Mouse (Mus musculus): ENCODE results near the gene Mgat3. TPM values are rescaled to one million over a fixed set of nuclear protein-coding genes. Genes with fewer than 3 reads are reported as not detected.
A peak's percentile ranks its signal among the peaks of the same experiment; 100 is the strongest.

Mgat3 gene
- polyA plus RNA-seq, 1 experiment from 2014 or later = 12.2 TPM

DNA sequence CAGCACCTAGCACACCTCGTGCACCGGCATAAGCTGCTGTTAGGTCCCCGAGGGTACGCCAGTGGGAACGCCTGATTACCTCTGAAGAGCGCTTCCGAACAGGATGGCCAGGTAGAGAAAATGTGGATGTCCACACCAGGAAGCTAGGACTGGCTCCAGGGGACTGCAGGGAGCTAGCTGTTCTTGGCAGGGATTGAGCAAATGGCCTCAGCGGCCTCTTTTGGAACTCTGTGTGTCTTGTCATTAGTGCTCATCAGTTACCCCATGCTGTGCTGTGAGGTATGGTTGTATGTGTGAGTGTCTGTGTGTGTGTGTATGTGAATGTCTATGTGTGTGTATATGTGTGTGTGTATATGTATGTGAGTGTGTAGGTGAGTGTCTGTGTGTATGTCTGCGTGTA is 1.8 kb downstream of the Mgat3 start:
- H3K27ac ChIP-seq (ENCODE audit: low read depth, low read length) = no peak overlapping the region
- no peaks in the 10 kb centered on the region for H3K36me3 ChIP-seq (ENCODE audit: control insufficient read depth, insufficient read depth)
- H3K4me3 ChIP-seq (ENCODE audit: low read depth, low read length) = no peak overlapping the region
- H3K4me1 ChIP-seq (replicated peaks; ENCODE audit: control insufficient read depth, insufficient read depth, low read length) = no peaks in the 10 kb centered on the region; the same call in 1 of the 2 replicates
- no peak for ATAC-seq
- WGBS = 81% methylated on average over 9 of the region's 9 CpGs
- no peak overlapping the region for H3K9ac ChIP-seq (ENCODE audit: low read depth, low read length)
- no peaks in the 10 kb centered on the region for H3K9me3 ChIP-seq (ENCODE audit: control insufficient read depth)
- H3K4me2 ChIP-seq (replicated peaks; ENCODE audit: low read depth) = 0 out of 2 replicates have a peak overlapping the region, but pooled peaks have one; percentile 93
- TF ChIP-seq CTCF (IDR thresholded peaks at IDR 0.05; ENCODE audit: low read depth) = no peak
- no peaks in the 10 kb centered on the region for H3K27me3 ChIP-seq (replicated peaks; ENCODE audit: control insufficient read depth, insufficient read depth, low read length)

DNA sequence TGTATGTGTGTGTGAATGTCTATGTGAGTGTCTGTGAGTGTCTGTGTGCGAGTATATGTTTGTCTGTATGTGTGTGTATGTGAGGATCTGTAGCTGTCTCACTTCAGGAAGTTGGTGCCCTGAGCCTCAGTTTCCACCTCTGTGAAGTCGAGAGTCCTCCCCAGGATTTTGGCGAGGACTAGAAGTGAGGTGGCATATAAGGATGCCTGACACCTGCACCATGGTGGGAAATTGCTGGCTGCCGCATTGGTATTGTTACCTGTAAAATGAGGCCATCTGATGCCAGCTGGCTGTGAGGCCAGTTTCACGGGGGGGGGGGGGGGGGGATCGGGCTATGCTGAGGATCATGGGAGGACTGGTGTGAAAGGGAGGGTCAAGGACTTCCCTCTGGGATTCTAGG is 2.2 kb downstream of the Mgat3 start:
- Histone ChIP-seq H3K9ac (ENCODE audit: low read depth, low read length) (no peak overlapping the region), H3K4me3 (ENCODE audit: low read depth, low read length) (no peak overlapping the region), H3K27me3 (replicated peaks; ENCODE audit: control insufficient read depth, insufficient read depth, low read length) (no peaks in the 10 kb centered on the region), H3K4me2 (replicated peaks; ENCODE audit: low read depth) (no peak overlapping the region), H3K27ac (ENCODE audit: low read depth, low read length) (no peak overlapping the region), H3K9me3 (ENCODE audit: control insufficient read depth) (no peaks in the 10 kb centered on the region), H3K4me1 (replicated peaks; ENCODE audit: control insufficient read depth, insufficient read depth, low read length) (no peaks in the 10 kb centered on the region; the same call in 1 of the 2 replicates), H3K36me3 (ENCODE audit: control insufficient read depth, insufficient read depth) (no peaks in the 10 kb centered on the region)
- no peak for ATAC-seq
- WGBS = 76% methylated on average over 5 of the region's 6 CpGs
- no peak for TF ChIP-seq CTCF (IDR thresholded peaks at IDR 0.05; ENCODE audit: low read depth)

DNA sequence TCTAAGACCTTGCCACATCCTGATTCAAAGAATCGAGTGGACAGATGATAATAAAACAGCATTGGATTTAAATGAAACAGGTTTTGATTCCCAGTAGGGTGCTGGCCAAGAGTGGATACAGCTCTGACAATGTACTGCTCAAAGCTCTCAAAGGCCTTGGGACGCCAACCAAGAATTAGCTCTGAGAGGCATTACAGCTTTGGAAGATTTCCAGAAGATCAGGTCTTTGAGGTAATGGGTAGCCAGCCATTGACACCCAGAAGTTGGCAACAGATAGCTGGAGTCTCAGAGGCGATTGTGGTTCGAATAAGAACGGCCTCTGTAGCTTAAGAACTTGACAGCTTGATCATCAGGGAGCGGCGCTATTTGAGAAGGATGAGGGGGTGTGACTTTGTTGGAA is 8.0 kb downstream of the Mgat3 start:
- H3K9ac ChIP-seq (ENCODE audit: low read depth, low read length) = no peak overlapping the region
- no peak overlapping the region for H3K4me3 ChIP-seq (ENCODE audit: low read depth, low read length)
- no peak for TF ChIP-seq CTCF (IDR thresholded peaks at IDR 0.05; ENCODE audit: low read depth)
- no peaks in the 10 kb centered on the region for H3K36me3 ChIP-seq (ENCODE audit: control insufficient read depth, insufficient read depth)
- 95% methylated on average over 7 of the region's 7 CpGs for WGBS
- peaks cover 5% of the 10 kb centered on the region; the same call in 1 of the 2 replicates for H3K4me1 ChIP-seq (replicated peaks; ENCODE audit: control insufficient read depth, insufficient read depth, low read length)
- no peak overlapping the region for H3K4me2 ChIP-seq (replicated peaks; ENCODE audit: low read depth)
- no peaks in the 10 kb centered on the region for H3K27me3 ChIP-seq (replicated peaks; ENCODE audit: control insufficient read depth, insufficient read depth, low read length)
- ATAC-seq = no peak
- H3K9me3 ChIP-seq (ENCODE audit: control insufficient read depth) = no peaks in the 10 kb centered on the region
- H3K27ac ChIP-seq (ENCODE audit: low read depth, low read length) = no peak overlapping the region

DNA sequence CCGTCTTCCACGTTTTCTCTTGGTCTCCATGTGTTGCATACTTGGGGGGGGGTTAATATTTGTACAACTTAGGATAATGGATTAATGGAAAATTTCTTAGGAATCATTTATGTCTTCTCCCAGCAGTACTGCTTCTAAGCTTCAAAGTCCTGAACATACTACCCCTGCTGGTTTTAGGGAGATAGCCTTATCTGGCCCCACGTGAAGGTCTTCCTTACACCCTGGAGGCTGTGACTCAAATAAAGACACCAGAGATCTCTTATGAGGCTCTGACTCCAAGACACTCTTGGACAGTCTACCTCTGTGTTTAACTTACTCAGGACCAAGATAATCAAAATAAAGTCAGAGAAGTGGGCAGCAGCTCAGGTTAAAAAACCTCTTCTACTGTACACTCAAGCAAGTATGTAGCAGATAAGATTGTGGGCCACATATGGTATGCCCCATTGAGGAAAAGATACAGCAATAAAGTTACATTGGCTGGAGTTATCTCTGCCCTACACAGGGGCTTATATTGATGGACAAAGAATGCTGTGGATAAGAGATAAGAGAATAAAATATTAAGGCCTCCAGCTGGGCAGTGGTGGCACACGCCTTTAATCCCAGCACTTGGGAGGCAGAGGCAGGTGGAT is 8.7 kb downstream of the Mgat3 start:
- no peak overlapping the region for H3K9ac ChIP-seq (ENCODE audit: low read depth, low read length)
- no peaks in the 10 kb centered on the region for H3K36me3 ChIP-seq (ENCODE audit: control insufficient read depth, insufficient read depth)
- whole genome bisulfite sequencing = 72% methylated on average over 4 of the region's 4 CpGs
- no peaks in the 10 kb centered on the region for H3K27me3 ChIP-seq (replicated peaks; ENCODE audit: control insufficient read depth, insufficient read depth, low read length)
- no peak for ATAC-seq
- peaks cover 8% of the 10 kb centered on the region; the same call in 1 of the 2 replicates for H3K4me1 ChIP-seq (replicated peaks; ENCODE audit: control insufficient read depth, insufficient read depth, low read length)
- no peak overlapping the region for H3K27ac ChIP-seq (ENCODE audit: low read depth, low read length)
- no peak for TF ChIP-seq CTCF (IDR thresholded peaks at IDR 0.05; ENCODE audit: low read depth)
- H3K4me3 ChIP-seq (ENCODE audit: low read depth, low read length) = no peak overlapping the region
- no peaks in the 10 kb centered on the region for H3K9me3 ChIP-seq (ENCODE audit: control insufficient read depth)
- H3K4me2 ChIP-seq (replicated peaks; ENCODE audit: low read depth) = no peak overlapping the region

DNA sequence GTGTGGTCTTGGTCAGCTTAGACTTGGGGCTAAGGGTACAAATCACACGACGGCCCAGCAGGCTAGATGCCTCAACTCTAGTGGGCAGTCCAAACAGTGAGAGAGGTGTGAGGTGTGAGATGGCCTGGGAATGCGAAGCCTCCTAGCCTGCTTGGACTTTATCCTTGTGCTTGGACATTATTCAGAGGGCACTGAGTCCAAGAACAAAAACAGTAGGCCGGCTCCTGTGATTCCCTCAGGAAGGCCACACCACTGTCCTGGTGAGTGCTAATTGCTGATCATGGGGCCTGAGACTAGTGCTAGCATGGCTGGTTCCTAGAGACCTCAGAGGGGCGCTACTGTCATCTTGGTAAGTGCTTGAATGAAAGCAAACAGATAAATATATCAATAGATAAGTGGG is 15.4 kb downstream of the Mgat3 start:
- no peaks in the 10 kb centered on the region for H3K27me3 ChIP-seq (replicated peaks; ENCODE audit: control insufficient read depth, insufficient read depth, low read length)
- peak overlapping the region; percentile 87 for H3K27ac ChIP-seq (ENCODE audit: low read depth, low read length)
- peaks cover 18% of the 10 kb centered on the region for H3K4me1 ChIP-seq (replicated peaks; ENCODE audit: control insufficient read depth, insufficient read depth, low read length)
- TF ChIP-seq CTCF (IDR thresholded peaks at IDR 0.05; ENCODE audit: low read depth) = peak; percentile 33
- WGBS = 42% methylated on average over 5 of the region's 5 CpGs
- H3K4me3 ChIP-seq (ENCODE audit: low read depth, low read length) = no peak overlapping the region
- peak; percentile 29 for ATAC-seq
- no peaks in the 10 kb centered on the region for H3K36me3 ChIP-seq (ENCODE audit: control insufficient read depth, insufficient read depth)
- H3K4me2 ChIP-seq (replicated peaks; ENCODE audit: low read depth) = peak overlapping the region; percentile 69
- no peaks in the 10 kb centered on the region for H3K9me3 ChIP-seq (ENCODE audit: control insufficient read depth)
- H3K9ac ChIP-seq (ENCODE audit: low read depth, low read length) = no peak overlapping the region

DNA sequence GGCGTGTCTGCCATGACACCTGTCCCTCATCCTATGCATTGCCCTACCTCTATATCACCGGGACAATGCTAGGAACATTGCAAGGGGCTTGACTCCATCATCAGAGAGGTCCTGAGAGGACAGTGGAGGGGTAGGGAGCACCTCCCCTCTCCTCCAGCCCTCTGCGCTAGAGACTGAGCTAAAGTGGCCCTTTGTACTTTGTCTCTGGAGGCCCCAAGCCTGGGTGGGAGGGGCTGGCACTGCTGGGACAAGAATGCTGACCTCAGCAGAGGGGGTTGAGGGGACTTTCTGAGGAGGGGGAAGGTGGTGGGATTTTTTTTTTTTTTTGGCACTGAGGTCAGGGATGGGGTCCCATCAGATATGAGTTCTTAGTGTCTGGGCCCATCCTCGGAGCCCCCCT is 16.6 kb downstream of the Mgat3 start:
- peak; percentile 34 for ATAC-seq
- no peaks in the 10 kb centered on the region for H3K27me3 ChIP-seq (replicated peaks; ENCODE audit: control insufficient read depth, insufficient read depth, low read length)
- H3K9ac ChIP-seq (ENCODE audit: low read depth, low read length) = 0 out of 2 replicates have a peak overlapping the region, but pooled peaks have one; percentile 0
- H3K4me1 ChIP-seq (replicated peaks; ENCODE audit: control insufficient read depth, insufficient read depth, low read length) = peaks cover 18% of the 10 kb centered on the region
- no peak overlapping the region for H3K4me3 ChIP-seq (ENCODE audit: low read depth, low read length)
- WGBS = 40% methylated on average over 4 of the region's 4 CpGs
- H3K27ac ChIP-seq (ENCODE audit: low read depth, low read length) = peak overlapping the region; percentile 87
- no peaks in the 10 kb centered on the region for H3K36me3 ChIP-seq (ENCODE audit: control insufficient read depth, insufficient read depth)
- TF ChIP-seq CTCF (IDR thresholded peaks at IDR 0.05; ENCODE audit: low read depth) = no peak
- H3K9me3 ChIP-seq (ENCODE audit: control insufficient read depth) = no peaks in the 10 kb centered on the region
- peak overlapping the region; percentile 69 for H3K4me2 ChIP-seq (replicated peaks; ENCODE audit: low read depth)

All from intestine, postnatal 0 days (tissue).